Mouse (Mus musculus) G1E (cell line): ENCODE results near the gene Gm29609. TPM values are rescaled to one million over a fixed set of nuclear protein-coding genes. Genes with fewer than 3 reads are reported as not detected.

ENCODE experiments used
- ATAC-seq: 2 replicates; pipeline ENCODE4 v1.8.0; 2016; ENCODE audit warnings: mild to moderate bottlenecking; ENCODE audit not compliant: insufficient number of reproducible peaks, poor library complexity, low FRiP score, severe bottlenecking; ENCODE audit errors: extremely low read depth
- DNase-seq: peaks from one replicate; pipeline ENCODE4 v3.0.0; 2012; ENCODE audit warnings: low spot score
- H3K27me3 ChIP-seq: 2 replicates; pipeline ENCODE4 v1.6.1; 2012; ENCODE audit warnings: mild to moderate bottlenecking, low read length, inconsistent platforms; ENCODE audit not compliant: insufficient read depth
- H3K36me3 ChIP-seq: replicated peaks from 2 replicates; pipeline ENCODE3; 2012; ENCODE audit warnings: mild to moderate bottlenecking, inconsistent platforms
- H3K4me1 ChIP-seq: 2 replicates; pipeline ENCODE4 v1.6.1; 2012; ENCODE audit warnings: low read depth, low read length, inconsistent platforms, mixed read lengths; ENCODE audit not compliant: insufficient read depth
- H3K4me3 ChIP-seq: 2 replicates; pipeline ENCODE4 v1.5.1; 2012; ENCODE audit warnings: low read depth, mild to moderate bottlenecking, inconsistent platforms, low read length, moderate library complexity, mixed read lengths
- H3K9me3 ChIP-seq: replicated peaks from 2 replicates; pipeline ENCODE4 v1.6.1; 2012; ENCODE audit warnings: inconsistent platforms
- CTCF ChIP-seq: IDR thresholded peaks from 2 replicates; pipeline ENCODE4 v1.5.1; 2012; ENCODE audit warnings: low read depth, low read length, inconsistent platforms, mixed read lengths
- GATA1 ChIP-seq: IDR thresholded peaks from 2 replicates; pipeline ENCODE4 v1.6.1; 2012; ENCODE audit warnings: borderline replicate concordance, low read length, inconsistent platforms, mixed read lengths
- GATA2 ChIP-seq: IDR thresholded peaks from 2 replicates; pipeline ENCODE4 v1.6.1; 2012; ENCODE audit warnings: low read depth, low read length, inconsistent platforms, borderline replicate concordance
- POLR2AphosphoS5 ChIP-seq: IDR thresholded peaks from 2 replicates; pipeline ENCODE4 v1.6.1; 2012; ENCODE audit warnings: low read depth, low read length, inconsistent platforms; ENCODE audit not compliant: insufficient replicate concordance
- TAL1 ChIP-seq: conservative IDR thresholded peaks from 2 replicates; pipeline ENCODE4 v1.6.1; 2012; ENCODE audit warnings: low read depth, low read length, inconsistent platforms, mixed read lengths
- polyA plus RNA-seq: library from polyadenylated mRNA; stranded (reverse); fragments of >175 nt; gene quantifications from 2 replicates; pipeline ENCODE4 v1.2.3, GENCODE M21; 2012
- total RNA-seq, 2 experiments: library from RNA; stranded (forward) in 1 of 2; stranded (reverse) in 1 of 2; fragments of 200-1000 nt in 1 of 2; fragments of >200 nt in 1 of 2; fragmentation: Nextera tagmentation in 1 of 2; gene quantifications; 2 replicates each; pipeline ENCODE4 v1.2.3; 2014 to 2017

Gm29609 gene
- total and polyA plus RNA-seq, 3 experiments, result 2.8 to 7.2 (median 7.1) TPM

GRCm38 (mm10) chr5:31151746-31152145, 28.0 kb downstream of the Gm29609 start:
- no peak for TF ChIP-seq GATA1
- TF ChIP-seq POLR2AphosphoS5, result no peak
- no peak for TF ChIP-seq CTCF
- TF ChIP-seq GATA2, result no peak
- TF ChIP-seq TAL1, result no peak
- no peaks in the 10 kb centered on the region for H3K9me3 ChIP-seq
- peaks cover 36% of the 10 kb centered on the region for H3K4me1 ChIP-seq
- DNase-seq, result no peak
- peaks cover 69% of the 10 kb centered on the region for H3K36me3 ChIP-seq
- no peaks in the 10 kb centered on the region for H3K27me3 ChIP-seq
- H3K4me3 ChIP-seq, result no peak overlapping the region
- no peak for ATAC-seq

GRCm38 (mm10) chr5:31149781-31150180, 29.9 kb downstream of the Gm29609 start:
- Histone ChIP-seq H3K4me1 (peaks cover 30% of the 10 kb centered on the region), H3K4me3 (no peak overlapping the region), H3K36me3 (peaks cover 75% of the 10 kb centered on the region), H3K27me3 (no peaks in the 10 kb centered on the region), H3K9me3 (no peaks in the 10 kb centered on the region)
- DNase-seq (no peak), ATAC-seq (no peak)
- TF ChIP-seq CTCF, result no peak
- no peak for TF ChIP-seq GATA1
- TF ChIP-seq POLR2AphosphoS5, result no peak
- no peak for TF ChIP-seq GATA2
- no peak for TF ChIP-seq TAL1

GRCm38 (mm10) chr5:31138968-31139425, 40.7 kb downstream of the Gm29609 start:
- H3K9me3 ChIP-seq, result peaks cover 7% of the 10 kb centered on the region

GRCm38 (mm10) chr5:31138241-31138967, 41.3 kb downstream of the Gm29609 start, which contains the start of gene Ucn:
Gene Ucn, minus strand, starts transcription at chr5:31138829.
- H3K36me3 ChIP-seq, result peaks cover 15% of the 10 kb centered on the region
- peaks cover 7% of the 10 kb centered on the region for H3K9me3 ChIP-seq
- no peak for DNase-seq
- peaks cover 5% of the 10 kb centered on the region; the same call in 1 of the 2 replicates for H3K4me1 ChIP-seq
- TF ChIP-seq GATA1, result no peak
- no peak for TF ChIP-seq POLR2AphosphoS5
- no peak for TF ChIP-seq GATA2
- no peak for TF ChIP-seq CTCF
- no peak for TF ChIP-seq TAL1
- peaks cover 30% of the 10 kb centered on the region for H3K27me3 ChIP-seq
- no peak within 1 kb of the TSS for H3K4me3 ChIP-seq
- ATAC-seq, result no peak

More at GRCm38 (mm10) chr5:31138968-31139425, 40.7 kb downstream of the Gm29609 start:
- ATAC-seq, result no peak
- H3K36me3 ChIP-seq, result peaks cover 19% of the 10 kb centered on the region
- H3K4me1 ChIP-seq, result peaks cover 5% of the 10 kb centered on the region; the same call in 1 of the 2 replicates
- H3K4me3 ChIP-seq, result no peak overlapping the region
- H3K27me3 ChIP-seq, result peaks cover 27% of the 10 kb centered on the region
- no peak for TF ChIP-seq GATA1
- TF ChIP-seq GATA2, result no peak
- no peak for TF ChIP-seq CTCF
- no peak for TF ChIP-seq POLR2AphosphoS5
- no peak for TF ChIP-seq TAL1
- no peak for DNase-seq

GRCm38 (mm10) chr5:31137658-31138057, 42.1 kb downstream of the Gm29609 start:
- TF ChIP-seq POLR2AphosphoS5, result no peak
- TF ChIP-seq CTCF, result no peak
- TF ChIP-seq GATA1, result no peak
- TF ChIP-seq TAL1, result no peak
- TF ChIP-seq GATA2, result no peak
- ATAC-seq, result no peak
- Histone ChIP-seq H3K36me3 (peaks cover 12% of the 10 kb centered on the region), H3K4me3 (no peak overlapping the region), H3K9me3 (peaks cover 7% of the 10 kb centered on the region), H3K27me3 (peaks cover 30% of the 10 kb centered on the region), H3K4me1 (peaks cover 5% of the 10 kb centered on the region; the same call in 1 of the 2 replicates)
- no peak for DNase-seq

- Histone ChIP-seq H3K9me3 (peaks cover 7% of the 10 kb centered on the region), H3K4me1 (peaks cover 5% of the 10 kb centered on the region; the same call in 1 of the 2 replicates), H3K36me3 (peaks cover 8% of the 10 kb centered on the region), H3K4me3 (no peak overlapping the region), H3K27me3 (peaks cover 38% of the 10 kb centered on the region)
- no peak for TF ChIP-seq POLR2AphosphoS5
- no peak for TF ChIP-seq TAL1
- TF ChIP-seq GATA2, result no peak
- TF ChIP-seq CTCF, result no peak
- no peak for TF ChIP-seq GATA1
- ATAC-seq (no peak), DNase-seq (no peak)
These were observed 42.8 kb downstream of the Gm29609 start for GRCm38 (mm10) chr5:31136730-31137424.
